Mouse (Mus musculus) kidney, postnatal 0 days (tissue): ENCODE measurements around the gene Wdsub1. TPM values are rescaled to one million over a fixed set of nuclear protein-coding genes. Genes with fewer than 3 reads are reported as not detected.

Experiments used
- ATAC-seq: fragments of 200-750 bp; cut with Nextera tagmentation; replicated peaks from 2 replicates; pipeline ENCODE4 v1.8.0; 2017; ENCODE audit warnings: low read depth, moderate number of reproducible peaks, moderate TSS enrichment, moderate library complexity; ENCODE audit not compliant: low FRiP score
- DNase-seq: peaks from one replicate; pipeline ENCODE4 v3.0.0-alpha.2; 2016; ENCODE audit warnings: low spot score
- H3K27ac ChIP-seq: fragments of 300-500 bp; sonication (generic); 2 replicates; pipeline ENCODE4 v1.5.1; 2014; ENCODE audit warnings: mild to moderate bottlenecking
- H3K27me3 ChIP-seq: fragments of 300-500 bp; sonication (generic); 2 replicates; pipeline ENCODE4 v1.6.1; 2014; ENCODE audit warnings: low read length, mixed read lengths; ENCODE audit not compliant: insufficient read depth
- H3K36me3 ChIP-seq: fragments of 300-500 bp; sonication (generic); 2 replicates; pipeline ENCODE4 v1.6.1; 2014; ENCODE audit warnings: low read length, mixed read lengths; ENCODE audit not compliant: insufficient read depth
- H3K4me1 ChIP-seq: fragments of 300-500 bp; sonication (generic); replicated peaks from 2 replicates; pipeline ENCODE4 v1.6.1; 2014; ENCODE audit warnings: antibody characterized with exemption, low read length, mixed read lengths; ENCODE audit not compliant: insufficient read depth
- H3K4me2 ChIP-seq: fragments of 300-500 bp; sonication (generic); 2 replicates; pipeline ENCODE4 v1.6.1; 2014; ENCODE audit warnings: mild to moderate bottlenecking, low read length, moderate library complexity, mixed read lengths
- H3K4me3 ChIP-seq: fragments of 300-500 bp; sonication (generic); replicated peaks from 2 replicates; pipeline ENCODE4 v1.5.1; 2014; ENCODE audit warnings: low read depth, low read length
- H3K9ac ChIP-seq: fragments of 300-500 bp; sonication (generic); 2 replicates; pipeline ENCODE4 v1.6.1; 2014; ENCODE audit warnings: low read depth, low read length
- H3K9me3 ChIP-seq: fragments of 300-500 bp; sonication (generic); replicated peaks from 2 replicates; pipeline ENCODE4 v1.6.1; 2016; ENCODE audit warnings: low read length, inconsistent platforms, mixed read lengths
- CTCF ChIP-seq: IDR thresholded peaks from 2 replicates; pipeline ENCODE4 v1.5.1; 2016; ENCODE audit warnings: antibody characterized with exemption, low read depth, mild to moderate bottlenecking, moderate library complexity
- WGBS: fragments of 180-500 bp; shearing (Covaris S2); extraction: QIAGEN DNeasy Blood & Tissue Kit; methylation state at CpG from one replicate; pipeline ENCODE4 v1.1.7; 2014; 5-methylcytosine and 5-hydroxymethylcytosine counted together
- polyA plus RNA-seq: library from polyadenylated mRNA; unstranded; fragments of >200 nt; fragmentation: Nextera tagmentation; extraction: Ambion mirVana; gene quantifications from 2 replicates; pipeline ENCODE4 v1.2.1, GENCODE M21; 2015

Gene Wdsub1
- polyA plus RNA-seq, 1 experiment from 2014 or later, result 39.2 TPM

DNA sequence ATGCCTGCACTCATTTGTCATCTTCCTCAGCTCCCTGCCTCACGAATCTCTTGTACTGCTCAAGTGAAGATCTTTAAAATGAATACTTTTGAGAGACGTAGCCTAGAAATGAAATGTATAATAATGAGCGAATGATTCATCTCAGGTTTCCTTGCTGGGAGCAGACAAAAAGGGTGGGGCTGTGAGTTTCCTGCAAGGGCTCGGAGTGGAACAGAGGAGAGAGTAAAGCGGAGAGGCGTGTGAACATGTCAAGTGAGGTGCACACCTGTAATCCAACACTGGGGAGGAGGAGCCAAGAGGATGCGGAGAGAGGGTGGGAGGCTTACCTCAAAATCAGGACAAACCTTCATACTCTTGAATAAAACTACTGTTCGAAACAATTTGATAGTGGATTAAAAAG, 14.4 kb upstream of the Wdsub1 start:
- Histone ChIP-seq H3K9ac (no peak overlapping the region), H3K27me3 (no peaks in the 10 kb centered on the region), H3K4me1 (no peaks in the 10 kb centered on the region), H3K36me3 (peaks cover 17% of the 10 kb centered on the region), H3K27ac (no peak overlapping the region), H3K4me3 (no peak overlapping the region), H3K4me2 (no peak overlapping the region), H3K9me3 (no peaks in the 10 kb centered on the region)
- peak; percentile 52; the same call in 1 of the 2 replicates for ATAC-seq
- peak; percentile 16 for DNase-seq
- no peak for TF ChIP-seq CTCF
- 51% methylated on average over 8 of the region's 8 CpGs for WGBS

DNA sequence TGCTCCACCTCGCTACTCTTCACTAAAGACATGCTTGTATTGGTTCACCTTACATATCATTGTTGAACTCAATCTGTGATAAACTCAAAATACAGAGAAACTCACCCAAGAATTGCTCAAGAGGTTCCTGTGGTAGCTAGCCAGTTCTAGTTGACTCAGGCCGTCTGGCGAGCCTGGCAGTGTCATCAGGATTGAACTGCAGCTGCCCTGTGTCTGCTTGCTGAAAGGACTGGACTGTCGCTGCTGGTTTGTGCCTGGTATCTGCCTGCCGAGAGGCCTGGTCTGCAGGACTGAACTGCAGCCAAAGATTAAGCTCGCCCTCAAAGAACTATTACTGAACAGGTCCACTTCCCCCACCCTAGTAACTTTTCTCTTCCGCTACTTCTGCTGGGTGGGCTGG, 14.0 kb upstream of the Wdsub1 start:
- no peaks in the 10 kb centered on the region for H3K4me1 ChIP-seq
- H3K9me3 ChIP-seq, result no peaks in the 10 kb centered on the region
- no peak overlapping the region for H3K27ac ChIP-seq
- ATAC-seq, result no peak
- H3K9ac ChIP-seq, result no peak overlapping the region
- H3K27me3 ChIP-seq, result no peaks in the 10 kb centered on the region
- TF ChIP-seq CTCF, result no peak
- WGBS, result 75% methylated on average over 7 of the region's 7 CpGs
- DNase-seq, result no peak
- H3K4me3 ChIP-seq, result no peak overlapping the region
- H3K4me2 ChIP-seq, result no peak overlapping the region
- peaks cover 14% of the 10 kb centered on the region for H3K36me3 ChIP-seq

DNA sequence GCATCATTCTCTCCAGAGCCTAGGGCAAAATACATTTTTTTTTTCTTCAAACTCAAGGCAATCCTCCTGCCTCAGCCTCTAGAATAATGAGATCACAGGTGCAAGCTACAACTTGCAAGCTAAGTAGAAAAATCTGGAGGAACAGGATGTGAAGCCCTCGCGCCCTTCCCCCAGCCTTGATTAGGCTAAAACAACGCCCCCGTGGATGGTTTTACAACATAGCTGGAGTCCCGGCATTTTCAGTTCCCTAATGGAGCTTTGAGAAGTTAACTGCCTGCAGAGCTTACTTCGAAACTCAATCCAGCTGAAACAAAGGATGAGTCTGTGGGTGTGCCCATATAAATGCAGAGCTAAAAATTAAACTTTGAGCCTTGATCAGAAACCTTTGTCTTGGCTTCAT, 7.3 kb upstream of the Wdsub1 start:
- no peak for TF ChIP-seq CTCF
- 55% methylated on average over 6 of the region's 6 CpGs for WGBS
- H3K4me1 ChIP-seq, result no peaks in the 10 kb centered on the region
- H3K27ac ChIP-seq, result no peak overlapping the region
- H3K9ac ChIP-seq, result no peak overlapping the region
- ATAC-seq, result no peak
- no peaks in the 10 kb centered on the region for H3K27me3 ChIP-seq
- H3K4me2 ChIP-seq, result no peak overlapping the region
- no peak overlapping the region for H3K4me3 ChIP-seq
- no peak for DNase-seq
- no peaks in the 10 kb centered on the region for H3K9me3 ChIP-seq
- H3K36me3 ChIP-seq, result no peaks in the 10 kb centered on the region

DNA sequence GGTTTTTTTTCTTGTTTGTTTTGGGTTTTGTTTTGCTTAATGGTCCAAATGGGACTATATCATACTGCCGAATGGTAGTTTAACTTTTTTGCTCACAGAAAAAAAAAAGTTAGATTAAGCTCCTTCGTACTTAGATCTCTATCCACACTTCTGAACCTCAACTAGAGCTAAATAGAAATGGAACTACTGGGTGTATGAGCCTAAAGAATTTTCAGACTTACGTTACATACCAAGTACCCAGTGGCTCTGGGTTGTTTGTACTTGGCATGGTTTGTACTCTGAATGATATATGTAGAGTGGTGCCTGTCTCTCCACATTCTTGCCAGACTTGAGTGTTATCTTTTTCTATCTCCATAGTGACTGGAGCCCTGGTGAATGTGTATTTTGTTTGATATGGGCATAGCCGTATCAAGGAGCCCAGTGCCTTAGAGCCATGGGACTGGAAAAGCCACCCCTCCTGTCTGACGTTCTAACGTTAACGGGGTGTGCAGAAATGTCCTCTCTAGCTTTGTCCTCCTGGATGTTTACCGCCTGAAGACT, 421 bp upstream of the Wdsub1 start:
- DNase-seq, result no peak
- H3K4me1 ChIP-seq, result no peaks in the 10 kb centered on the region; the same call in 1 of the 2 replicates
- H3K27me3 ChIP-seq, result no peaks in the 10 kb centered on the region
- peak overlapping the region; percentile 81; the same call in 1 of the 2 replicates for H3K9ac ChIP-seq
- no peak; the same call in 1 of the 2 replicates for ATAC-seq
- no peaks in the 10 kb centered on the region for H3K9me3 ChIP-seq
- peak overlapping the region; percentile 65 for H3K4me2 ChIP-seq
- H3K27ac ChIP-seq, result no peak overlapping the region
- TF ChIP-seq CTCF, result no peak
- no peaks in the 10 kb centered on the region for H3K36me3 ChIP-seq
- H3K4me3 ChIP-seq, result peak overlapping the region; percentile 74
- WGBS, result 67% methylated on average over 8 of the region's 8 CpGs

DNA sequence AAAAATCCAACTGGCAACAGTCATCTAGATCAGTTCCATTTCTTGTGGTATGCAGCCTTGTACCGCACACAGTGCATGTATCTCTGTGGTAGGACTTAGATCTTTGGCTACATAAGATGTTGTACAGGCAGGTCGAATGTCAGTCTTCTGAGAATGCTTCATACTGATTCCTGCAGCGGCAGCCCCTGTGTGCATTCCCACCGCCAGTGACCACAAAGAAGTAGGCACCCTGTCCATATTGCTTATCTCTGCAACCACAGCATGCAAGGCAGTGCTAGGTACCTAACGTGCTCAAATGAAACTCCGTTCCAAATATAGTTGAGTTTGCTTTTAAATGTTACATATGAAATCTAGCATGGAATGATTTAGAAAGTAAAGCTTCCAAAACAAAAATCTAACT, 987 bp downstream of the Wdsub1 start:
- H3K27ac ChIP-seq, result no peak overlapping the region
- H3K9me3 ChIP-seq, result no peaks in the 10 kb centered on the region
- no peak for TF ChIP-seq CTCF
- no peaks in the 10 kb centered on the region for H3K27me3 ChIP-seq
- no peak for ATAC-seq
- 67% methylated on average over 6 of the region's 6 CpGs for WGBS
- H3K9ac ChIP-seq, result no peak overlapping the region
- H3K4me1 ChIP-seq, result no peaks in the 10 kb centered on the region; the same call in 1 of the 2 replicates
- H3K4me3 ChIP-seq, result peak overlapping the region; percentile 74
- peak overlapping the region; percentile 65 for H3K4me2 ChIP-seq
- peak; percentile 17 for DNase-seq
- no peaks in the 10 kb centered on the region for H3K36me3 ChIP-seq

DNA sequence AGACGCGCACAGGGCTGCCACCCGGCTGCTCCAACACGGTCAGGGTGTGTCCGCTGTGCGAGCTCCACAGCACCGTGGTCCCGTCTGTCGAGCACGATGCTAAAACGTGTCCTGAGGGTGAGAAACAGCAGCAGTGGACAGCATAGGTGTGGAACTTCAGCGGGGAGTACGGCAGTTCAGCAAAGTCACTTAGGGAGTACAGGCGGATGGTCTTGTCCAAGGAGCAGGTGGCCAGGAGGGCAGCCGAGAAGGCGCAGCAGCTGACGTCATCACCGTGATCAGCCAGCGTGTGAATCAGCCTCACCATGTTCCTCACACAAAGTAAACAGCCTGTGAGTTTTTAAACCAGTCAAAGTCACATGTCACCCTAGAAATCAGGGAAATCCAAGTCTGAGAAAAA, 4.2 kb downstream of the Wdsub1 start:
- Histone ChIP-seq H3K36me3 (0 out of 2 replicates have a peak, but pooled peaks cover 2% of the 10 kb centered on the region), H3K27ac (no peak overlapping the region), H3K9ac (no peak overlapping the region), H3K4me3 (no peak overlapping the region), H3K27me3 (no peaks in the 10 kb centered on the region), H3K9me3 (no peaks in the 10 kb centered on the region), H3K4me1 (no peaks in the 10 kb centered on the region; the same call in 1 of the 2 replicates), H3K4me2 (peak overlapping the region; percentile 8; the same call in 1 of the 2 replicates)
- 67% methylated on average over 19 of the region's 19 CpGs for WGBS
- no peak for DNase-seq
- ATAC-seq, result no peak
- TF ChIP-seq CTCF, result no peak

DNA sequence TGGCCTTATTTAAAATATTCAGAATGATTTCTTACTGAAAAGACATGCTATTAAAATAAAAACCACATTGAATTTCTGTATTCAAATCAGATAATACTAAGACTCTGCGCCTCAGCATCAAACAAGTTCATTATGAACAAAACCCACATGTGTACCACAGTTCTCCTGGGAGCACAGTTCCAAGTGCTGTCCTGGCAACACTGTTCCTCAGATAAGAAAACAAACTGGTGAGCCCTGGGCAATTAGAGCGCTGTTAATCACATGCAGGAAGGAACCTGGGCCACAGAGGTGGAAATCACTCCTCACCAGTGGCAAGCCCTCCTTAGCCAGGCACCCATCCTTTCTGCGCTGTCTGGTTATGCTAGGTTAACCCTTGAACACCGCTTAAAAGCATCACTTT, 5.1 kb downstream of the Wdsub1 start:
- ATAC-seq, result no peak
- Histone ChIP-seq H3K27me3 (no peaks in the 10 kb centered on the region), H3K27ac (no peak overlapping the region), H3K4me2 (no peak overlapping the region), H3K9ac (no peak overlapping the region), H3K4me3 (no peak overlapping the region), H3K4me1 (no peaks in the 10 kb centered on the region; the same call in 1 of the 2 replicates), H3K9me3 (no peaks in the 10 kb centered on the region), H3K36me3 (peaks cover 10% of the 10 kb centered on the region; the same call in 1 of the 2 replicates)
- no peak for DNase-seq
- no peak for TF ChIP-seq CTCF
- 82% methylated on average over 4 of the region's 4 CpGs for WGBS
